Mouse (Mus musculus) megakaryocyte, adult 5-6 weeks (primary cell): ENCODE measurements around the gene Pou3f1. TPM values are rescaled to one million over a fixed set of nuclear protein-coding genes. Genes with fewer than 3 reads are reported as not detected.

ENCODE experiments used
- ATAC-seq: 2 replicates; pipeline ENCODE4 v1.8.0; 2016; ENCODE audit warnings: mild to moderate bottlenecking, inconsistent platforms; ENCODE audit not compliant: poor library complexity, severe bottlenecking
- total RNA-seq, 2 experiments: library from RNA; stranded (forward) in 1 of 2; stranded (reverse) in 1 of 2; fragments of 153-499, 151-499 nt in 1 of 2; fragments of 221-1000, 200-1000 nt in 1 of 2; gene quantifications; 2 replicates each; pipeline versions ENCODE4 v1.2.3 to v1.2.4; 2015 to 2017

Pou3f1 gene
- total RNA-seq (2015) = not detected in 2 replicates
- total RNA-seq (2017) = not detected in 2 replicates

DNA sequence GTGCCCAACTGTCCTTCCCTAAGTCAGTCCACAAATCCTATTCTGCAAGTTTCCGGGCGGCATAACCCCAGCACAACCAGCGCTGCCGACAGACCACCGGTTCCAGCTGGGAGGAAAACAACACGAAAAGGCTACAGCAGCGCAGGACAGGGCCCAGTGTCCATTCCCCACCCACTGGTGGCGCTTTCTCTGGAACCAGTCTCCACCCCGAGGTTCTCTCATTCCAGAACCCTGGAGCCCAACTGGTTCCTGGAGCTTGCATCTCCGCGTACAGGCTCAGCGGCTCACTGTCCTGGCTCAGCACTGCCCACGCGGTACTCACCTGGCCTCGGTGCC, at the start of gene Pou3f1:
Gene Pou3f1 (plus strand): TSS at position 290 of the 336 bp plus-strand sequence.
- no peak for ATAC-seq

DNA sequence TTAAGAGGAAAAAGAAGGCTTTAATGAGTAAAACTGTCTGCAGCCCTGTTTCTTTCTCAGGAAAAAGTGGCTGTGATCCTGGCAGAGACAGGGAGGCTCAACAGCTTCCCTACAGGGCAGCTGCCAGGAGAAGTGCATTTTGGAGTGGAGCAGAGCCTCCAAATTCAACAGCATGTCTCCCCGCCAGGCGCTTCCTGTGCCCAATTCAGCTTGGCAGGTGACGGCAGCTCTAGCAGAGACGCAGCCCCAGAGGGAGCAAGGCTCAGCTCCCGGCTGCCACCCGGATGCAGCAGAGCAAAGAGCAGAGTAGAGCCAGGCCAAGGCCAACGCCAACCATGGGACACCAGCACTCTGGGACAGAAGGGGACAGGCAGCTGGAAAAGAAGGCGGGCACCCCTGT, 49.4 kb upstream of the Pou3f1 start:
- ATAC-seq = no peak

DNA sequence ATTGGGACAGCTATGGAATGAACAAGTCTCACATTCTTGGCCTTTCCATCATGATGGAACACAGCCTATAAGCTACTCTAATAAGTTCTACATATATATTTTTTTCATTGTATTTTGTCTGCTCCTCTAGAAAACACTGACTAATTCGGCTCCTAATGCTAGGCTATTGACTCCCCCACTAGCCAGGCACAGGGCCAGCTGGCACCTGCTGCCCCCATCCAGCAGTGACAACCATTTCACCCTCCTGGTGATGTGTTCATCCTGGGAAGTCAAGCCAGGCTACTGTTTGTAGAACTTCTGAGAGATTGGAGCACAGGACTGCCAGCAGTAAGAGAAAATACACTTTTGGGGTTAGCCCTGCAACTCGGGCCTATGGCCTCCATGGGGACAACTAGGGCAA, 46.5 kb upstream of the Pou3f1 start:
- no peak for ATAC-seq

DNA sequence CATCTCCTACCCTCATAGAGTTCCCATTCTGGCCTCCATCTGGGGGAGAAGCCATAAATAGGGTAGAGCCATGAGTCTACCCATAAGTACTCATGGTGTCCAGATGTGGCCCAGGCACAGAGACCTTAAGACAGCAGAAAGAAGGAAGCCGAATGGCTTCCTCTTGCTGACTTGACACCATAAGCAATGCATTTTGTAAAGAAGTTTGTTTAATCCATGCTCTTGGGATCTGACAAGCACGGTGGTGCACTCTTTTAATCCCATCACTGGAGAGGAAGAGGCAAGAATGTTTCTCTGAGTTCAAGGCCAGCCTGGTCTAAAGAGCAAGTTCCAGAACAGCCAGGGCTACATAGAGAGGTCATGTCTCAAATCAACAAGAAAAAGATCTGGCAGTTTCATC, 45.9 kb upstream of the Pou3f1 start, which contains the start of gene 3100002H09Rik:
Gene 3100002H09Rik (minus strand): TSS at position 101 of the 400 bp plus-strand sequence.
- no peak for ATAC-seq

DNA sequence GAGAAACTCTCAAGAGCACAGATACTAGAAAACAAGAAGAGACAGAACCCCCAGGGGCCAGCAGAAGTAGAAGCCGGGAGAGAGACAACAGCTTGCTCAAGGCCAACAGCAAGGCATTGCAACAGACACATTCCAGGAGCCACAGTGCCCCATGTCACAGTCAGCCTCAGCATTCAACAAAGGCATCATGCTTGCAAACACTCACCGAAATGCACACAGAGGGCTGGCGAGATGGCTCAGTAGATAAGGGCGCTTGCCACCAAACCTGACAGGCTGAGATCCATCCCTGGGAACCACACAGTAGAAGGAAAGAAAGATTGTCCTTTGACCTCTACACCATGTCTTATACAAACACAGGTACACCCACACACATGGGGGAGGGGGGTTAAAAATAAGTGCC, 44.8 kb upstream of the Pou3f1 start:
- ATAC-seq = no peak

DNA sequence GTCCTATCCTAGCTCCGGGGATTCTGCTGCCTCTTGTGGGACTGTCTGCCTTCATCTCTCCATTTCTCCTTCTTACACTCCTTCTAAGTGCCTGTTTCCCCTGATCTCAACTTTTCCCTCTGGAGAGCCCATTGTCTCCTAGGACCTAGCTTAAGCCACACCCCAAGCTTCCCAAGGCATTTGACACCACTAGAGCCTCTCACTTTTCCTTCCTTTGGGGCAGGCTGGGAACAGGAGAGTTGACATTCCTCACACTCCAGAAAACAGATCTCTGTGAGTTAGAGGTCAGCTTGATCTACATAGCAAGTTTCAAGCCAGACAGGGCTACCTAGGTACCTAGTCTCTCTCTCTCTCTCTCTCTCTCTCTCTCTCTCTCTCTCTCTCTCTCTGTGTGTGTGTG, 42.4 kb upstream of the Pou3f1 start:
- ATAC-seq = no peak

DNA sequence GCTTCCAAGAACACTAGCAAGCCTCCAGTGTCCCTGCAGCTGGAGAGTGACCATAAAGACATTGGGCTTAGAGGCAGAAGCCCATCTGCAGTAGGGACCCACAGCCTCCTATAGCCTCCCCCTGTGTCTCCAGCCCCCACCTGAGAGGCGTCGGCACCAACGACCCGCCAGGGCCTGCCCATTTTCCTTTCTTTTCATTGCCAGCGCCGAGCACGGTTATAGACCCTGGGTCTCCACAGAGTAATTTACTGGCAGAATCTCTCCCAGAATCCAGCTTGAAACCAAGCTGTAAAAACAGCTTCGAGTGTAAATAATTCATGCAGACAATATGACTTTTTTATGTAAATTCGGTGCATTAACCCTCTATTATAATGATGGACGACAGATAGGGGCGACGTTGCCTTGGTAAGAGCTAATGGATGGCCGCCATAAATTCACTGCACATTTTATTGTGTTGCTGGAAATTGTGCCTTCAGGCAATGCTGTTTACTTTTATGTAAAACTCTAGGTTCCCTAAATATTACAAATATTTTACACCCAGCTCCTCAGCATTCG, 41.1 kb upstream of the Pou3f1 start:
- no peak for ATAC-seq

DNA sequence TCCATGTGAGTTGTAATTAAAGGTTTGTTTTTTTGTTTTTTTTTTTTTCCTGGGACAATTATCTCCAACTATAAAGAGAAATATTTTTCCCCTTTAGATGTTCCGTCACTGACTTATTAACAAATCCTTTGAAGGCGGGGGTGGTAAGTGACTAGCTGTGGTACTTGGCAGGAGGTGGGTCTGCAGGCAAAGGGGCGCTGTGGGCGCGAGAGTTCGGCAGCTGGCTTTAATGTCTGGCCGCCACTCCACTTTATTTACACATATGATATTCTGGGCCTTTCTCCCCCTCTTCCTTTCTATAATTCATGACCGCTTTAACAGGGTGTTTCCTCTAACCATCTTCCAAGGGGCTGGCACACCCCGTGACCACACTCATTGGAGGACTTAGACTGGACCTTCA, 40.6 kb upstream of the Pou3f1 start:
- ATAC-seq = no peak

DNA sequence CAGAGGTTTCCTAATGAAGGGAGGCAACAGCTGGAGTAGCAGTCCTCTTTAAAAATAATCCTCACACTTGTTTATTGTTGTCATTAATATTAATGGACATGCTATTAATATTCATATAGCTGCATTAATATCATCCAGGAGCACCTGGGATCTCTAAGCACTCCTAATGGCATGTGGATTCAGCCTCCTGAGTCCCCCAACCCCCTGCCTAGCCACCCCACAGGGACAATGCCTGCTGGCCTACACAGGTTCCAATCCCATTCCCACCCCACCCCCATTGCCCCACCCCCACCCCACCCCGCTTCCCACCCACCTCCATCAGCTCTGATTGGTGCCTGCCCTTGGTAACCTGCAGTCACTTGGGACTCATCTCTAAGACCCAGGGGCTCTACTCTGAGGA, 40.0 kb upstream of the Pou3f1 start:
- ATAC-seq = no peak

DNA sequence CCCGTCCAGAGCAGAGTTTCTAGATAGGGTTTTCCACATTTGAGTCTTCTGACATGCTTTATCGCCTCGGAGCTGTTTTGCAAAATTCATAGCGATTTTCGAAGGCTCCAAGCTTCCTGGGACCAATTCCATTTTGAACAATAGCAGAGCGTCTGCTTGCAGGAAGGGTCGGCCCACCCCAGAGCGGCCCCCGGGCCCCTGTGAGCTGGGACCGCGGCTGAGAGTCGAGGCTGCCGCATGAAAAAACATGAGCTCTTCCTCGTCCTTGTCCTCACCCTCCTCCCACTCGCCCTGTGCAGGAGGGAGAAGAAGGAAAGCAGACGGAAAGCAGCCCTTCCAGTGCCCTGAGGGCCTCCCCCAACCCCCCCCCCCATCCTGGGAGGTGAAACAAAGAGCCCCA, 38.0 kb upstream of the Pou3f1 start:
- ATAC-seq = no peak

DNA sequence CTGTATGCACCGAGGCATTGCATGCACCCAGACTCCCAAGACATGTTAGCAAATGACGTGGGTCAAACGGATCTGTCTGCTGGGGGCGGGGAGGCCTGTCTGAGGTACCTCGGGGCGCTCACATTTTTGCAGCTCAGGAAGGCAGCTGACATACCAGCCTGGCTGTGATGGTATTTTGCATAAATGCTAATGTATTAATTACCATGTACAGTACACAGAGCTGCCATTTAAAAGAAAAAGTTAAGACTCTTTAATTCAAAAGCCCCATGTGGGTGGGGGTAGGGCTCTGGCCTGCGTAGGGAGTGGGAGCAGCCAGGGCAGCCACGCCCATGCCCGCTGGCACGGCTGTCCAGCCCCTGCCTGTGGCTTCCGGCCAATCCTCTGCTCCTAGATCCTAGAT, 35.2 kb upstream of the Pou3f1 start:
- ATAC-seq = no peak

DNA sequence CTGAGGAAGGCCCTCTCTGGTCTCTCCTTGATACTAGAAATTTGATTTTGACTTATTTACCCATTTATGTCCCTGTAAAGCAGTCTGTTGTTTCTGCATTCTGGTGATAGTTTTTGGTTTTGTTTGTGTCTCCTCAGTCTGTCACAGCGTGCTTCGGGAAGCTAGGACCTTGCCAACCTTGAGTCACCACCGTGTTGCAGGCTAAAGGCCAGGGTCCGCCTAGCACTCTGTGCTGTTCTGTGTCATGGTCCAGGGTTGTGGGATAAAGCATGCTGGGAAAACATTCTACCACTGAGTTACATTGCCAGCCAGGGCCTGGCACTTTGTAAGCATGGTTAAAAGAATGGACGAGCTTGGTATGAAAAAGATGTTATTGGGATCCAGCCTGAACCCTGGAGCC, 34.0 kb upstream of the Pou3f1 start:
- ATAC-seq = no peak

DNA sequence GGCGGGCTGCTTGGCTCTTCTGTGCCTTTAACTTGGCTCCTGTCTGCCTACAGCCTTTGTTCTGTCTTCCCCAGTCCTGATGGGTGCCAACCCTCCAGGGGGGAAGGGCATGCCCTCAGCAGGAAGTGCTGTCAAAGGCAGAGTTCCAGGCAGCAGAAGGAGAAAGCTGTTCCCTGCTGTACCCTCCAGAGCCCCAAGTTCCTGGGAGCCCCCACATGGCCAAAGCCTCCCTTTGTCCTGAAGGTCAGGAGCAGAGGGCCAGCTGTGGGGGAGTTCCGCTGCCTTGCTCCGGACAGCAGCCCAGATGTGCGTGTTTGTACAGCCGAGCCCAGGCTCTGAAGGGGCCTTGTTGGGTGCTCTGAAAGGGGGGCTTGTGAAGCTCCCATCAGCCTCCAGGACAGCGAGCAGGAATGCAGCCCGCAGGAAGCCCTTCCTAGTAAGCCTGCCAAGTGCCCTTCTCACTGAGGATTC, 32.5 kb upstream of the Pou3f1 start:
- ATAC-seq = no peak

DNA sequence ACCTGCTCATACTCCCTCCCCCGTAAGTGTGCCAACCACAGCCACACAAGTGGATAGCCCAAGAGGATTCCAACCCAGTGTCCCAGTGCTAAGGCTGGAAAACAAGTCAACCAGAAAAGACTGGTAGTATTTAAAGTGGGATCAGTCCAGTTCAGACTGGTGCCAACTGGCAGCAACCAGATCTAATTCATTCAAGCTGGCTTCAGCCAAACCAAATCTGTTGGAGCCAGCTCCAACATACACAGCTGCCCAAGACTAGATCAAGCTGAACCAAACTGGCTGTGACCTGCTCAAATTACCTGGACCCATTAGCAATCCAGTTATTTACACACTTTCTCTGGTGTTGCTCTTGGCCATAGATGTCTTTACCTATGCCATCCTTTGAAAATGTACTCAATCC, 29.8 kb upstream of the Pou3f1 start:
- no peak for ATAC-seq

DNA sequence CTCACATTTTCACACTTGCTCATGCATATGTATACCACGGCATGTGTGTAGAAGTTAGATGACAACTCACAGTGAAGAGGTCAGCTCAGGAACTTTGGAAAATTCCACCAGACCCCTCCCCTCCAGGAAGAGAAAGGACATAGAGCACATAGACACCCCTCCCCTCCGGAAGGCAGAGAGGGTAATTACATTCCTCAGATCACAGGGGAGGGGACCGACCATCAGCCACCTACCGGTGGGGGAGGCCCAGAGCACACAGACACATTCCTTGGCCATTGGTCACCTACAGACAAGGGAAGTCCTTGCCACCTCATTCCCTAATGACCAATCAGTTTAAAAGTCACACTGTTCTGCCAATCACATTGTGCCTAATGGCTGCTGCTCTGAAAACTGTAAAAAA, 25.2 kb upstream of the Pou3f1 start:
- no peak for ATAC-seq

DNA sequence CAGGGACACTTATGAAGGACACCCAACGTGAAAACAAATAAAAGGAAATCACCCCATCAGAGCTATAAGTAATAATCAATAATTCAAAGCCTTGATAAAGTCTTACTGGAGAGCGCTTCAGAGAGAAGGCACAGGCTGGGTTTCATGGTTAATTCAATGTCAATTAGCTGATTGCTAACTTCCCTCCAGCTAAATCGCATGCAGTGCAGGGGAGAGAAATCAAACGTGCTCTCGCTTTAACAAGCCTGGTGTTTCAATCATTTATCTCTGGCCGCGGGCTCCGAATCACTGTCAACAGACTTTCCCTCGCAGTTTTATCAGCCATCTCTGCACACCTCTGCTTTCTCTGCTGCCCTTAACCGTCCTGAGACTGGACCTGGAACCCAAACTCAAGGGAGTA, 23.8 kb upstream of the Pou3f1 start:
- ATAC-seq = no peak

DNA sequence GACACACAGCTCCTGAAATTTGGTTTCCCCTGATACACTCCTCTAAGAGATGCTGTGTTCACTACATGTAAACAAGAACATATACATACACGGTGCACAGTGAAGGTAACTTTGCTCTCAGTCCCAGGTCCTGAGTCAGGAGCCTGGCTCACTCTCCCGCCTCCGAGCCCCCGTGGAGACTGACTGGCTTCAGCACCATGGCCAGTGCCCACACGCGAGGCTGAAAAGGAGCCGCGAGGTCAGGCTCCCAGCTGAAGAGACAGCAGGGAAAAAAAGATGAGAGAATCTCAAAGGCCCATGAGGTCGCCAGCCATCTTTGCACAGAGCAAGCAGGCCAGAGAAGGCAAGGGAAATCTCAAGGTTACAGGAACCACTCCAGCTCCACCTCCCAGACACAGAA, 23.3 kb upstream of the Pou3f1 start:
- no peak for ATAC-seq

DNA sequence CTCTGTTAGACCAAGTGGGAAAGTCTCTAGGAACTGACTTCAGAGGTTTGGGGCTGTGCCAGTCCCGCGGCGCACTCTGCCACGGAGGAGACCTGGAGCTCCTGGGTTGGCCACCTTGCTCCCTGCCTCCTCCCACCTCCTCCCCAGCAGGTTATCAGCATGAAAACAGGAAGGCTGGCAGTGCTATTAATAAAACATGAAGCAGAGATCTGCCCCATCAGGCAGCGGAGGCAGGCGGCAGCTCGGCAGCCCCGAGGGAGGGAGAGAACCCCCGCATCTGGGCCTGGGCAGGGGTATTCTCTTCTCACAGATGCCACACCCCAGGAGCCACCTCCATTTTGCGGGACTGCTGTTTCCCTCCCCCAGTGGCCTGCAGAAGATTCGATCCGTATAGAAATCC, 16.9 kb upstream of the Pou3f1 start:
- no peak for ATAC-seq

DNA sequence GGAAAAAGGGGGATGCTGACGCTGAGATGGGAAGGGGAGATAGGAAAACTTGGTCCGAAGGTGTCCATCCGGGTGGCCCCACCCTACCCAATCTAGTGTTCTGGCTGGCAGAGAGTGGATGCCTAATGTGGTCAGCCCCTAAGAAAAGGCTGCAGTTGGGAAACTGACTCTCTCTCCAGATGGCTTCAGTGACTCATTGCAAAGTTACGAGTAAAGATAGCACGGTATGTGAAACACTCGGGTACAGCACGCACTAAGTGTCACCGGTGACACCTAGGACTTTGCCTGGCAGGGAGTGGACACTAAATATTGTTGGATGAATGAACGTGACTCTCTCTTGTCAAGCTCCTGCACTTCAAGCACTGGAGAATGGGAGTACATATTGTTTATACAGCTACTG, 12.7 kb upstream of the Pou3f1 start:
- ATAC-seq = no peak

DNA sequence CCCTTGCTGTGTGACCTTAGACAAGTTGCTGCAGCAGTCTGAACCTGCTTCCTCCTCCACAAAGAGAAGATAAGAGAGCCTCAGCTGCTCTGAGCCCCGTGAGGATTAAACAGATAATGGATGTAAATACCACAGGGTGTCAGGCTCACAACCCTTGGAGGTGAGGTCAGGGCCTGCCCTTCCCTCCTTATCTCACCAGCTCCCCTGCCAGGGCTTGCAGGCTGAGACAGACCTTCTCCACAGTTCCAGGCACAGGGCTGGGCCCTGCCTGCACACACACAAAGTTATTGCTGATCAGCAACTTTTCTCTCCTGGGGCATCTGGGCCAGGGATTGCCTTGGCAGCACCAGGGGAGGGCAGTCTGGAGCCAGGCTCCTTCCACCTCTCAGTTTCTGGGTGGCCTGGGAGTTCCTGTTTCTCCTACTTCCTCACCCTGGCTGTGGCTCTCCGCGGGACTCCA, 11.6 kb upstream of the Pou3f1 start:
- ATAC-seq = peak; percentile 90

DNA sequence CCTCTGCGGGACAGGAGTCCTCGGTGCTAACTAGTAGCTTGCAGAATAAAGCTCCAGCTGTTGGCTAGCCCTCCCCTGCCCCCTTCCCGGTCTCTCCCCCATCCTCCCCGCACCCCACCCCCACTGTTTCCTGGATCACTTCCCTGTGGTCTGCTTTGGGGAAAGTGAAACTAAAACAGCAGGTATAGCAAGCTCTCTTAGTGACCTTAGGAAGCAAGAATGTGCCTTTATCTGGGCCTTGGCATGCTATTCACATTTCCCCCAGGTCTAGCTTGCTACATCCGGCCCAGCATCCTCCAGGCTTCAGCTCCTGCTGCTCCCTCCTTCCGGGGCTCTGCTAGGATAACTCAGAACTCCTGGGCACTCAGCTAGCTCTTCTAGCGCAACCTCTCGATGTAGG, 10.0 kb upstream of the Pou3f1 start:
- no peak for ATAC-seq

DNA sequence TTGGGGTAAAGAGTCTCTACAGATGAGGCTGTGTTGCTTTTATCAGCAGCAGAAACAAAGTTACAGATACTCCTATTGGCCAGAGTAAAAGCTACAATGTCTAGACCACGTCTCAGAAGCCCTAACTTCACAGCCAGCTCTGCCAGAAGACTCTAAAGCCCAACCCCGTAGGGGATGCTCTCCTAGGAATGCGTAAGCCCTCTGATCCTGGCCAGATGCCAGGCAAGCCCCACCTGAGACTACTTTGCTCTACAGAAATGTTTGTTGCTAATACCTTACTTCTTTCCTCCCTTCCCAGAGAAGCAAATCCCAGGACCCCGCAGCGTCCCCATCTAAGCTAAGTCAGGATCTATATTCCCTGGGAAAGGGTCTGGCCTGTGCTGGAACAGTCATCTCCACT, 8.7 kb upstream of the Pou3f1 start:
- no peak for ATAC-seq

DNA sequence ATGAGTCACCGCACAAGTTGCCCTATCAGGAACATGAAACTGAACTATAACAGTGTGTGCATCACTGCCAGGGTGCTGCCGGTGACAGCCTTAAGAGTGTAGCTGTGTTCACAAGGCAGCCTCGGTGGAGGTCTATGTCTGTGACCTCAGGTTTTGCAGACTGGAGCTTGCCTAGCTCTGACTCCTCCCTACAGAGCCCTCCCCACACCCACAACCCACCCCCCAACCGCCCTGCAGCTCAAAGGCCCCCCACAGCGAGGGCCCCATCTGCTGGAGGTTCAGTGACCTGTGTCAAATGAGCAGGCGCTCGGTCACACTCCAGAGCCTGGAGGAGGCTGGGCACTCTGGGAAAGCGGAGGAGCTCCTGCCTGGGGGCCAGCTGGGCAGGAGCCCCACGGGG, 3.7 kb upstream of the Pou3f1 start:
- ATAC-seq = no peak
